Mouse (Mus musculus) gastrocnemius, postnatal 36 days (tissue): Measurements from ENCODE around the gene Itgb4. TPM values are rescaled to one million over a fixed set of nuclear protein-coding genes. Genes with fewer than 3 reads are reported as not detected.

Experiments used
- DNase-seq, 2 experiments: peaks; one replicate each; pipeline ENCODE4 v3.0.0; 2022
- intact Hi-C: fragments of 180-260 bp; cut with DNase I; formaldehyde crosslinking; loops from one replicate; pipeline ENCODE4 v1.15.1; 2025
- total RNA-seq, 2 experiments: library from RNA; stranded (reverse); gene quantifications; 2 replicates each; pipeline ENCODE4 v1.2.3; 2021

Gene Itgb4
- total RNA-seq, 2 experiments from 2014 or later: 1.9 to 3.3 TPM

DNA sequence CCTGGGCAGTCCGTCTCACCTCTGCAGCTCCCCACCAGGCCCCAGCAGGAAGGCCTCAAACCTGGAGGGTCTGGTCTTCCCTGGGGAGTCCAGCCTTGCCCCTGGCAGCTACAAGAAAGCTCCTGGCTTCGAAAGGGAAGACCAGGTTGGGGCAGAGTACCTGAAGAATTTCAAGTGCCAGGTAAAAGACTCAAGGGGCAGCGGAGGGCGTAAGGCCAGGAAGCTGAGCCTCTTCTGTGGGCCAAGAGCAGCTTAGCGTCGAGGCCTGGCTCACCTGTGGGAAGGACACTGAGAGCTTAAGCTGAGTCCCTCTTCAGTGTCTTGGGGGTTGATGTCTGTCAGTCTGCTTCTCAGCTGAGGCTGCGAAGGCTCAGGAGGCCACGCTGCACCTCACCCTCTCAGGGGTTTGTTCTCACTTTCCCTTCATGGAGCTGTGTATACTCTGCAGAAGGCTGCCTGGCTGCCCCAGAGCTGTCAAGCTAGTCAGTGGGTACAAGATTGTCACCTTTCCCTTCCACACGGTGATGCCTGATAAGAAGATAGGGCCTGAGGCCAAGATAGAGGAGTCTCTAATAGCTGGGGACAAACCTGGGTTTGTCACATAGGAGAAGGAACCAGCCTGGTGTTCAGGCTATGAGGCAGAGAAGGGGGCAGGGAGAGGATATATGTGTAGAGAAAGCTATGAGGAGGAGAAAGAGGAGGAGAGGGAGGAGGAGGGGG is 79.2 kb downstream of the Itgb4 start:
- intact Hi-C loops: no loop called here
- no peak for DNase-seq

GRCm38 (mm10) chr11:116055873-116056272 is 81.4 kb downstream of the Itgb4 start:
- intact Hi-C loops: no loop called here
- DNase-seq: no peak

GRCm38 (mm10) chr11:116057237-116057881 is 82.8 kb downstream of the Itgb4 start:
- DNase-seq: no peak
- intact Hi-C loops: no loop called here

Other genes with a start within 250 kb of the Itgb4 start
- gene Tmem94, start 209.3 kb upstream of the Itgb4 start, total RNA-seq: 10 to 100 TPM; 73.1 to 79.5 TPM
- gene Caskin2, start 161.1 kb upstream of the Itgb4 start, total RNA-seq: 10 to 100 TPM; 12.6 to 13.3 TPM
- 1 to 10 TPM; 4.6 to 6.0 TPM for gene Tsen54, start 160.0 kb upstream of the Itgb4 start, total RNA-seq
- gene Llgl2, start 150.7 kb upstream of the Itgb4 start, total RNA-seq: 1 to 10 TPM; 6.5 to 9.9 TPM
- gene Myo15b, start 116.3 kb upstream of the Itgb4 start, total RNA-seq: not detected
- under 1 TPM; 0.46 to 0.84 TPM for gene Smim5, start 74.7 kb upstream of the Itgb4 start, total RNA-seq
- not detected for gene Smim6, start 62.7 kb upstream of the Itgb4 start, total RNA-seq
- gene Sap30bp, start 41.4 kb upstream of the Itgb4 start, total RNA-seq: 10 to 100 TPM; 11.5 to 11.6 TPM
- gene Recql5, start 41.2 kb upstream of the Itgb4 start, total RNA-seq: 1 to 10 TPM; 4.5 to 6.9 TPM
- gene Galk1, start 38.0 kb downstream of the Itgb4 start, total RNA-seq: 1 to 10 TPM; 3.0 to 3.8 TPM
- gene H3f3b, start 53.3 kb downstream of the Itgb4 start, total RNA-seq: 10 to 100 TPM; 56.1 to 75.3 TPM
- 1 to 10 TPM; 6.0 to 7.1 TPM for gene Unk, start 55.6 kb downstream of the Itgb4 start, total RNA-seq
- gene Unc13d, start 103.3 kb downstream of the Itgb4 start, total RNA-seq: under 1 TPM; 0.30 to 0.48 TPM
- gene Wbp2, start 112.3 kb downstream of the Itgb4 start, total RNA-seq: 10 to 100 TPM; 70.1 to 71.0 TPM
- gene Trim47, start 152.5 kb downstream of the Itgb4 start, total RNA-seq: 1 to 10 TPM; 9.1 to 9.3 TPM
- 1 to 10 TPM; 4.1 to 4.8 TPM for gene Trim65, start 156.4 kb downstream of the Itgb4 start, total RNA-seq
- 10 to 100 TPM; 49.4 to 49.9 TPM for gene Mrpl38, start 164.2 kb downstream of the Itgb4 start, total RNA-seq
- 1 to 10 TPM; 9.3 to 9.8 TPM for gene Fbf1, start 193.5 kb downstream of the Itgb4 start, total RNA-seq
- gene Ten1, start 224.1 kb downstream of the Itgb4 start, total RNA-seq: 10 to 100 TPM; 19.2 to 21.9 TPM
- 10 to 100 TPM; 62.6 to 80.1 TPM for gene Acox1, start 224.3 kb downstream of the Itgb4 start, total RNA-seq